Mouse (Mus musculus): Measurements from ENCODE around the gene Ptger1. TPM values are rescaled to one million over a fixed set of nuclear protein-coding genes. Genes with fewer than 3 reads are reported as not detected.

The Ptger1 gene
- polyA plus RNA-seq, 1 experiment from 2014 or later, result 0.31 TPM

DNA sequence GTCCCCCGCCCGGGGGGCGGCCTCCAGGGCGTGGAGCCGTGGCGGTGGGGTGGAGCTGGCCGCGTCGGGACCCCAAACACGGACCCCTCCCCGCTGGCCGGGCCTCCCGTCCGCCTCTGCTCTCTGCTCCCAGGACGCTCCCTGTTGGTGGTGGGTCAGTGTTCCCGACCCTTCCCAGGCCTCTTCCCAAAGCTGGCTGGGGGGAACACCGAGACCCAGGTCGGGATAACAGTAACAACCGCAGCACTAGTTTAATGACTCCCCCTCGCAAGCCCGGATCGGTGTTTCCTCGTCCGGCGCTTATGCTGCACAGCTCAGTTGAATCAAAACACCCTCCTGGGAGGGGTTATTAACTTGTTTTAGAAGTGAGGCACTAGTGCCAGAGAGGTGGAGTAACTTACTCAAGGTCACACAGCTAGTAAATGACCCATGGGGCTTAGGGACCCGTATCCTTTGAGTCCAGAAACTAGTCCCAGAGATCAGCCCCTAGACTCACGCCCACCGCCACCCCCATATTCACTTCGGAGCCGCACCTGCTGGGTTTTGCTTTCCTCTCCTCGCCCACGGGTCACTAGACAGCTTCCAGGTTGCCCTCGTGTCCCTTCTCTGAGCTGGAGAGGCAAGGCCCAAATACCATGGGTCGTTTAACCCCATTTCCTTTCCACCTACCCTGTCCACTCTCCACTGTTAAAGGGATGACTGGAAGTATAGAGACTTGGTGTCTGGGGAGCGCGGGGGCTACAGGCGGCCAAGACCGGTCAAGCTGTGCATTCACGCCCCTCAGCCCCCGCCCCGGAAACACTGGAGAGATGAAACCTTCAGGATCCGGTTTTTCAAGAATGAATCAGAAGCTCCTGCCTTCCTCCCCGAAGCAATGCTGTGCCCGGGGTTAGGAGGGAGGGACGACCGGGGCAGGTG lies 13.5 kb upstream of the Ptger1 start:
- no peaks in the 10 kb centered on the region for H3K27me3 ChIP-seq (ENCODE audit: control insufficient read depth, insufficient read depth, low read length)
- H3K9me3 ChIP-seq (ENCODE audit: control insufficient read depth, low read length), result no peaks in the 10 kb centered on the region
- DNase-seq (ENCODE audit: low spot score, missing footprints), result no peak
- H3K4me1 ChIP-seq (ENCODE audit: control insufficient read depth, insufficient read depth, low read length), result peaks cover 14% of the 10 kb centered on the region
- 4% methylated on average over 46 of the region's 46 CpGs for WGBS
- H3K27ac ChIP-seq (ENCODE audit: low read depth, low read length), result peak overlapping the region; percentile 9; the same call in 1 of the 2 replicates
- H3K4me3 ChIP-seq (ENCODE audit: low read depth, low read length), result peak overlapping the region; percentile 72
- peak overlapping the region; percentile 92 for H3K4me2 ChIP-seq
- peak; percentile 0; the same call in 1 of the 2 replicates for ATAC-seq (ENCODE audit: low FRiP score)
- no peaks in the 10 kb centered on the region for H3K36me3 ChIP-seq (ENCODE audit: control insufficient read depth, insufficient read depth, low read length)
- peak overlapping the region; percentile 88 for H3K9ac ChIP-seq (ENCODE audit: low read length)

DNA sequence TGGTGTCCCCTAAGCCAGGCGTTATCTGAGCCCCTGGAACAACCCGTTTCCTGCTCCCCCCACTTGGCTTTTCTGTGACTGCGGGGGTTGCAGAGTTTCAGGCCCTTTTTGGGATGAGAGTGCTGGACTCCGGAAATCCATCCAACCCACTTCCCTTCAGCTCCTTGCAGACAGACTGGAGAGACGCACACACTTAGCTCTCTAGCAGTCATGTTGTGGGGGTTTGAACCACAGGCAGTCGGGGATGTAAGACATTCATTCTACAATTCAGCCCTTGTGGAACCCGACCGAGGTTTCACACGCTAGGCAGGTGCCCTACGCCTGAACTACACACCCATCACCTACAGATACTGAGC lies 12.8 kb upstream of the Ptger1 start:
- Histone ChIP-seq H3K9me3 (ENCODE audit: control insufficient read depth, low read length) (no peaks in the 10 kb centered on the region), H3K4me3 (ENCODE audit: low read depth, low read length) (peak overlapping the region; percentile 72), H3K27me3 (ENCODE audit: control insufficient read depth, insufficient read depth, low read length) (no peaks in the 10 kb centered on the region), H3K27ac (ENCODE audit: low read depth, low read length) (no peak overlapping the region), H3K4me1 (ENCODE audit: control insufficient read depth, insufficient read depth, low read length) (peaks cover 14% of the 10 kb centered on the region), H3K4me2 (peak overlapping the region; percentile 92), H3K36me3 (ENCODE audit: control insufficient read depth, insufficient read depth, low read length) (no peaks in the 10 kb centered on the region), H3K9ac (ENCODE audit: low read length) (peak overlapping the region; percentile 88)
- WGBS, result 54% methylated on average over 10 of the region's 10 CpGs
- no peak for ATAC-seq (ENCODE audit: low FRiP score)
- no peak for DNase-seq (ENCODE audit: low spot score, missing footprints)

DNA sequence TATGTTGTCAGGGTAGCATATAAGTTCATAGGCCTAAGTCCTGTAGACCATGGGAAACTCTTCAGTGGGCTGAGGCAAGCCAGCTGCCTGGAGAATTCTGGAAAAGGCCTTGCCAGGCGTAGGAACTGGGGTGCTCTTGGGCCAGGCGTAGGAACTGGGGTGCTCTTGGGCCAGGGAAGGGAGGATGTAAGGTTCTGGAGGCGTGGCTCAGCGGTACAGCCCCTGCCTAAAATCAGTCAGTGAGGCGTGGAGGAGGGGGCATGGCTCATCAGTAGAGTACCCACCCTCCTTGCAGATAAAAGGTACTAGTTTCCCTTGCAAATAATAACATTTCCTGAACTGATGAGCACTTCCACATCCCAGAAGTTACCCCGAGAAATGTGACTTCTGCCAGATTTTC lies 11.8 kb upstream of the Ptger1 start:
- H3K36me3 ChIP-seq (ENCODE audit: control insufficient read depth, insufficient read depth, low read length), result no peaks in the 10 kb centered on the region
- no peak for ATAC-seq (ENCODE audit: low FRiP score)
- H3K4me3 ChIP-seq (ENCODE audit: low read depth, low read length), result no peak overlapping the region
- peaks cover 14% of the 10 kb centered on the region for H3K4me1 ChIP-seq (ENCODE audit: control insufficient read depth, insufficient read depth, low read length)
- WGBS, result 92% methylated on average over 6 of the region's 6 CpGs
- no peaks in the 10 kb centered on the region for H3K9me3 ChIP-seq (ENCODE audit: control insufficient read depth, low read length)
- no peak overlapping the region for H3K9ac ChIP-seq (ENCODE audit: low read length)
- DNase-seq (ENCODE audit: low spot score, missing footprints), result no peak
- no peaks in the 10 kb centered on the region for H3K27me3 ChIP-seq (ENCODE audit: control insufficient read depth, insufficient read depth, low read length)
- no peak overlapping the region for H3K4me2 ChIP-seq
- no peak overlapping the region for H3K27ac ChIP-seq (ENCODE audit: low read depth, low read length)

DNA sequence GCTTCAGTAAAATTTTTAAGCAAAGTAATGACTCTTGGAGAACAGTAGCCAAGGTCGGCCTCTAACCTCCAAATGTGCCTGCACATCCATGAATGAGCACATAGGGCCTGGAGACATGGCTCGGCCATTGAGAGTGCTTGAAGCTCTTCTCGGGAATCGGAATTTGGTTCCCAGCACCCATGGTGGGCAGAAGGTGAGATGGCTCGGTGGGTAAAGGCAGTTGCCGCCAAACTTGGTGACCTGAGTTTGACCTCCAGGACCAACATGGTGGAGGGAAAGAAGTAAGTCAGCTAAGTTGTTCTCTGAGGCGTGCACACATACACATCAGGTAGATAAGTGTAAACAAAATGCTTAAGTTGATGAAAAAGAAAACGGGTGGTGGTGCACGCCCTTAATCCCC lies 10.4 kb upstream of the Ptger1 start:
- H3K4me3 ChIP-seq (ENCODE audit: low read depth, low read length), result no peak overlapping the region
- no peaks in the 10 kb centered on the region for H3K27me3 ChIP-seq (ENCODE audit: control insufficient read depth, insufficient read depth, low read length)
- H3K9me3 ChIP-seq (ENCODE audit: control insufficient read depth, low read length), result no peaks in the 10 kb centered on the region
- H3K4me1 ChIP-seq (ENCODE audit: control insufficient read depth, insufficient read depth, low read length), result peaks cover 25% of the 10 kb centered on the region
- no peak overlapping the region for H3K27ac ChIP-seq (ENCODE audit: low read depth, low read length)
- H3K36me3 ChIP-seq (ENCODE audit: control insufficient read depth, insufficient read depth, low read length), result no peaks in the 10 kb centered on the region; the same call in 1 of the 2 replicates
- WGBS, result 92% methylated on average over 9 of the region's 9 CpGs
- no peak overlapping the region for H3K9ac ChIP-seq (ENCODE audit: low read length)
- no peak for DNase-seq (ENCODE audit: low spot score, missing footprints)
- H3K4me2 ChIP-seq, result no peak overlapping the region
- no peak for ATAC-seq (ENCODE audit: low FRiP score)

DNA sequence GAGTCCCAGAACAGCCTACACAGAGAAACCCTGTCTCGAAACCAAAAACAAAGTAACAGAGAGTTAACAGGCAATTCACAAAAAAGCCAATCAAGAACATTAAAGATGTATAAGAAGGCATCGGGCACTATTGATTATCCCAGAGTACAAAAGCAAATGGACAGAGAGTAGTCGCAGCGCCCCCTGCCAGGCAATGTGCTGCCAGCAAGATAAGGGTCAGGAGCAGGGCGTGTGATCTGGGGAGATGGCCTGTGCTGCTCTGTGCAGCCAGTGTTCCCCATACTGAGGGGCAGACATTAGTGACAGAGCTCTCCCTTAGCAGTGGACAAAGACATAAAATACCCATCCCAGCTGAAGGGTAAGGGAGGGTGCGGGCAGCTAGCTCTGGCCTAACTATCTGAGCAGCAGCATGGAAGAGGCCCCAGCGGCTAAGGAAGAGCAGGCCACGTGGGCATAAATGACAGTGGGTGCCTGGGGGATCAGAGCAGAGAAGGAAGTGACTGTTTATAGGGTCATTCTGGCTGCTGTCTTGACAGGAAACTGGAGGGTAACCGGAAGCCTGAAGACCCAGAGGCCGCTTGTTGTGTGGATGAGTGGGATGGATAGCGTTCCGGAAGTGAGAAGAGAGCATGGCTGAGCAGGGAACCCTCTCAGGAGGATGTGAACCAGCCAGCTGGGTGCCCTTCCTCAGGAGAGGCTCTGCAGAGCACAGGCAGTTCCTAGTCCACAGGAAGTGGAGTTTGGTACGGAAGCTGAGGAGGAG lies 9.8 kb upstream of the Ptger1 start:
- WGBS, result 79% methylated on average over 13 of the region's 13 CpGs
- Histone ChIP-seq H3K27me3 (ENCODE audit: control insufficient read depth, insufficient read depth, low read length) (no peaks in the 10 kb centered on the region), H3K27ac (ENCODE audit: low read depth, low read length) (no peak overlapping the region), H3K36me3 (ENCODE audit: control insufficient read depth, insufficient read depth, low read length) (no peaks in the 10 kb centered on the region; the same call in 1 of the 2 replicates), H3K9ac (ENCODE audit: low read length) (no peak overlapping the region), H3K4me1 (ENCODE audit: control insufficient read depth, insufficient read depth, low read length) (peaks cover 30% of the 10 kb centered on the region), H3K4me3 (ENCODE audit: low read depth, low read length) (no peak overlapping the region), H3K4me2 (no peak overlapping the region), H3K9me3 (ENCODE audit: control insufficient read depth, low read length) (no peaks in the 10 kb centered on the region)
- no peak for DNase-seq (ENCODE audit: low spot score, missing footprints)
- ATAC-seq (ENCODE audit: low FRiP score), result no peak

DNA sequence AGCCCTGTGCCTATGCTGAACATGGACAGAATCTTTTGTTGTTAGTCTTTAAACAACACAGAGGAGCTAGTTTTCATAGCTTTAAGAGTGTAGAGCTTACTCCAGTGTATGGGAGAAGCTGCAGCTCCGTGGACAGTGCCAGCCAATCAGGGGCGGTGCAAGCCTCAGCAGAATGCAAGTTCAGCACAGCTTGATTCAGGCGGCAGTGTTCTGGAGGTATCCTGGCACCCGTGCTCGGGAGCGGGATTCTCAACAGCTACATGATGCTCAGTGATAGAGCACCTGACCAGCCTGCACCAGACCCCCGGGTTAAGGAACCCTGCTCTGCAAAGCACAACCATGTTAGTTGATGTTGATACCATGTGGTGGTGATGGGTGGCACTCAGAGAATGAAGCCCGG lies 5.9 kb upstream of the Ptger1 start:
- Histone ChIP-seq H3K4me1 (ENCODE audit: control insufficient read depth, insufficient read depth, low read length) (peaks cover 17% of the 10 kb centered on the region), H3K4me2 (no peak overlapping the region), H3K4me3 (ENCODE audit: low read depth, low read length) (no peak overlapping the region), H3K9me3 (ENCODE audit: control insufficient read depth, low read length) (no peaks in the 10 kb centered on the region), H3K36me3 (ENCODE audit: control insufficient read depth, insufficient read depth, low read length) (no peaks in the 10 kb centered on the region; the same call in 1 of the 2 replicates), H3K9ac (ENCODE audit: low read length) (no peak overlapping the region; the same call in 1 of the 2 replicates), H3K27ac (ENCODE audit: low read depth, low read length) (no peak overlapping the region), H3K27me3 (ENCODE audit: control insufficient read depth, insufficient read depth, low read length) (no peaks in the 10 kb centered on the region)
- WGBS, result 6% methylated on average over 8 of the region's 8 CpGs
- ATAC-seq (ENCODE audit: low FRiP score) (no peak), DNase-seq (ENCODE audit: low spot score, missing footprints) (no peak)

DNA sequence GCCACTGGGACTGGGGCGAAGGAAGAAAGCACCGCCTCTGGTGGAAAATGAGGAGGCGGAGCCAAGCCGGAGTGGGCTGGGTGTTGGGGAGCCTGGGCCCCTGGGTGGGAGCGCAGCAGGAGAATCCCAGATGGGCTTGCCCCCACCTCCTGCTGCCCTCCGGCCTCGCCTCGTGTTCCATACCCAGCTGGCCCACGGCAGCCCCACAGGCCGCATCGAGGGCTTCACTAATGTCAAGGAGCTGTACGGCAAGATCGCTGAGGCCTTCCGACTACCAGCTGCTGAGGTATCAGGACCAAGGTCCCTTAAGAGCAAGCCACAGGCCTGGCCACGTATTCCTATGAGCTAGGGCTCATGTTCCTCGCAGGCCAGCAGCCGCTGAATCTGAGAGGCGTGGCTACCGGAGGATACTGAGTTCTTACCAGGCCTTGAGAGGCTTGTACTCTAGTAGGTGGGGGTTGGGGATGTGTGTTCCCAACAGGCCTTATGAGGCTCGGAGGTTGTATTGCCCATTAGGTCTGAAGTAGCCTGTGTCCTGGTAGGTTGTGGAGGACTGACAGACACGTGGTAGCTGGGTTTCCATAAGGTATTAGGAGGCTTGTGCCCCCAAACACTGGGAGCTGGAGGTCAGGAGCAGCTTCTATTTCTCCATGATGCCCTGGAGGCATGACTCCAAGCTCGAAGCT lies 5.3 kb upstream of the Ptger1 start:
- no peak overlapping the region for H3K4me3 ChIP-seq (ENCODE audit: low read depth, low read length)
- H3K9me3 ChIP-seq (ENCODE audit: control insufficient read depth, low read length), result no peaks in the 10 kb centered on the region
- DNase-seq (ENCODE audit: low spot score, missing footprints) (no peak), ATAC-seq (ENCODE audit: low FRiP score) (0 out of 2 replicates have a peak, but pooled peaks have one; percentile 6)
- H3K4me1 ChIP-seq (ENCODE audit: control insufficient read depth, insufficient read depth, low read length), result peaks cover 17% of the 10 kb centered on the region
- no peaks in the 10 kb centered on the region for H3K27me3 ChIP-seq (ENCODE audit: control insufficient read depth, insufficient read depth, low read length)
- no peak overlapping the region for H3K27ac ChIP-seq (ENCODE audit: low read depth, low read length)
- H3K9ac ChIP-seq (ENCODE audit: low read length), result no peak overlapping the region; the same call in 1 of the 2 replicates
- peak overlapping the region; percentile 8; the same call in 1 of the 2 replicates for H3K4me2 ChIP-seq
- no peaks in the 10 kb centered on the region; the same call in 1 of the 2 replicates for H3K36me3 ChIP-seq (ENCODE audit: control insufficient read depth, insufficient read depth, low read length)
- 18% methylated on average over 22 of the region's 22 CpGs for WGBS

DNA sequence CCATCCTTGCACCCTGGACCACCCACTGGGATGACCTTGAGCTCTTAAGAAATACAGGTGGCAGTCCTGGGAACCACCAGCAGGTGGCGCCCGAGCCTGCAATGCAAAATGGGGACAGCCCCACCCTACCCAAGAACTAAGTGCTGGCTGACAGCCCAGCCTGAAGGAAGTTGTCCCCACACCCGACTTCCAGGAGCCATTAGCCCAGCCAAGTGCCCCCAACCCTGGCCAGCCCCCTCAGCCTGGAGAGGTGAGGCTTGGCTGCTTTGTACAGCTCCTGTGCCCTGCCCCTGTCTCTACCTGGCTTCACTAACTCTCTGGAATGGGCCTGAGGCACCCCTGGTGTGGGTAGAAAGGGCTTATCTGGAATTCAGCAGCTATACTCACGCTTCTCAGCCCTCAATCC lies 4.1 kb upstream of the Ptger1 start:
- Histone ChIP-seq H3K9ac (ENCODE audit: low read length) (no peak overlapping the region), H3K27ac (ENCODE audit: low read depth, low read length) (no peak overlapping the region), H3K4me1 (ENCODE audit: control insufficient read depth, insufficient read depth, low read length) (peaks cover 17% of the 10 kb centered on the region), H3K9me3 (ENCODE audit: control insufficient read depth, low read length) (no peaks in the 10 kb centered on the region), H3K4me3 (ENCODE audit: low read depth, low read length) (no peak overlapping the region), H3K27me3 (ENCODE audit: control insufficient read depth, insufficient read depth, low read length) (peaks cover under 1% of the 10 kb centered on the region), H3K4me2 (no peak overlapping the region), H3K36me3 (ENCODE audit: control insufficient read depth, insufficient read depth, low read length) (no peaks in the 10 kb centered on the region; the same call in 1 of the 2 replicates)
- DNase-seq (ENCODE audit: low spot score, missing footprints) (peak; percentile 99), ATAC-seq (ENCODE audit: low FRiP score) (peak; percentile 58)
- WGBS, result 9% methylated on average over 4 of the region's 4 CpGs
